Mouse (Mus musculus) gastrocnemius, postnatal 4 days (tissue): ENCODE results near the gene E030025P04Rik. TPM values are rescaled to one million over a fixed set of nuclear protein-coding genes. Genes with fewer than 3 reads are reported as not detected.

Source experiments
- DNase-seq, 2 experiments: peaks; one replicate each; pipeline ENCODE4 v3.0.0; 2021 to 2022; ENCODE audit warnings: low spot score in 2 of 2, mixed read lengths in 2 of 2
- long read RNA-seq, 2 experiments: library from polyadenylated mRNA; stranded (forward); transcript quantifications; one replicate each; pipeline ENCODE4 v2.0.0; 2021
- total RNA-seq, 2 experiments: library from RNA; stranded (reverse); gene quantifications; 2 replicates each; pipeline ENCODE4 v1.2.3; 2021

The E030025P04Rik gene
- total RNA-seq = not detected
- long read RNA-seq, experiment 1 = 0 reads
- long read RNA-seq, experiment 2 = 0 reads

DNA sequence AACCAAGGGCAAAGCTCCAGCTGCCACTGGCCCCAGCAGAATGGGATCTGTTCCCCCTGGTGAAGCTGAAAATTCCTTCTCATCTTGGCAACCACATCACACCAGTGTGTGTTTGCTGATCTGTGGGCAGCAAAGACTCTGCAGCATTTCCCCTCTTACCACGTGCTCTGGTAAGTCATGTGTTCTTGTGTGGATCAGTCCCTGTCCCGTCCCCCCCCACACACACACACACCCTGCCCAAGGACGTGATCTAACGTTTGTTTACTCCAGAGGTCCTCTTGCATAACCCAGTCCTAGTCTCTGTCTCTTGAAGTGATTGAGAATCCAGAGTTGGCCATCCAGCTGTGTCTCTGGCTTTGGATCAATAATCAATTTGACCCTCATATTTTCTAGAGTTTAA lies at the start of gene E030025P04Rik:
Gene E030025P04Rik (minus strand): TSS at position 134 of the 400 bp plus-strand sequence.
- no peak for DNase-seq

DNA sequence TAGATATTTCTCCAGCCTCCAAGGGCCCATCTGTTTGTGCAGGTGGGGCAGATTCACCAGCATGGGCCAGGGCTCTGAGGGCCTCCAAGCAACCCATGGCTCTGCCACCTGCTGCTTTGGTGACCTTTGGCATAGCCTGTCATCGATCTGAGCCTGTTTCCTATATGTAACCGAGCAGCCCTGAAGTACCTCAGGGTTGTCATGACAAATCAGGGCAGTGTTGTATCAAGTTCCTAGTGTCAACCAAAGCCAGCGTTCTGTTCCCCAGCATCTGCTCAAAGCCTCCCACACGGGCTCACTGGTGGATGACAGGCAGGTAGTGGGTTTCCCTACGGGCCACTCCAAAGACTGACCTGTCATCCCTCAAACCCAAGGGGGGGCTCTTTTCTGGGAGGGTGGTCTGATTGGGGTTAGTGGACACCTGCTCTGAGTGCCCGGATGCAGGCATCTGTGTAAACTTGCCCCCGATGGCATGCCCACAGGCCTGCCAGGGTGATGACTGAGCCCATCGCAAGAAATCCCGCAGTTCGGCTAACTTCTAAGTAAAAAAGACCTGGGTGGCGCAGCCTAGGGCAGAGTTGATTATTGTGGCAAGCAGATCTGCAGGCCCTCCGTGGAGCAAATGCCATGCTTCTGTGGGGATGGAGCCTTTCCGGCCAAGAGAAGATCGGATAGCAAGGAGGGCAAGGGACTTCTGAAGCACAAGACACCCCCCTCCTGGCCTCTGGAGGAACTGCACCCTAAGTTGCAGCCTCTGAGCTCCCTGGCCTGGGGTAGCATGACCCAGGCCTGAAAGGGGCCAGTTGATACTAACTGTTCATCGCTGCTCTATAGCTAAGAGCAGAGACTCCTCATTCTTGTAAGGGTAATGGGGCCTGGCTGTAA lies 48.7 kb upstream of the E030025P04Rik start:
- DNase-seq = peak; percentile 59 to 78

DNA sequence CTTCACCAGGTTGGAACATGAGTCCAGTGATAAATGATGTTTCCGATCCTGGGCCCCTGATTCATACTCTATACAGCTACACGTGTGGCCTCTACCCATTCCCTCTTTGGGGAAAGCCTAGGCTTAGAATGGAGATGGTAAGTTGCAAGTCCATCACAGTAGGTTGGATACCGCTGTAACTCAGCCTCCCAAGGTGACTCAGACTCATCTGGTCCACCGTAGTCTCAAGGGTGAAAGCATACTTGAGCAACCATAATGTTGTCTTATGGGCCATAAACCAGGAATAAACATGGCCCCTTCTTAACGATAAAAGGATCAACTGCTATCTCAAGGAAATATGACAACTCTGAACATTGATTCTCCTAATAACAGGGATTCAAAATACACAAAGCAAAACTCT lies 44.1 kb upstream of the E030025P04Rik start:
- no peak for DNase-seq

DNA sequence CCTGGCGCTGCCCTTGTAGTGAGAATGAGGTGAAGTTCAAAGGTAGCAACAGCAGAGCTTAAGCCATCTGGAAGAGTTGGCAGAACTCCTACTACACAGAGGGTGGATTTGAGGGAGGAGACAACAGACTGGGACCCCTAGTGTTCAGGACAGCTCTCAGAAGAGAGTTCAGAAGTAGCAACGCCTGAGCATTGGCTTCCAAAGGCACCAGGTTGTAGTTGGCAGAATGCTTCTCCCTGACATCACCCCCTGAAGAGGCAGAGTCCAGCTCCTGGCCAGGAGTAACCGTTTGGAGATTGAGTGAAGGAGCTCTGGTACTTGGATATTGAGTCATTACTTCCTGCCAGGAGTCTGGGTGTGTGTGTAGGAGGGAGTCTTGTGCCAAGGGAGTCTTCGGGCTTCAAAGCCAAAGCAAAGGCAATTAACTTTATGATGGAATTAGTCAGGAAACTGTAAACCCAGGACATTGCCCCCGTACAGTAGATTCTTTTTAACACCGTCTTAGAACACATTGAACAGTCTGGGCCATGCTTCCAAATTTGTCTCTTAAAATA lies 43.5 kb upstream of the E030025P04Rik start:
- DNase-seq = no peak

DNA sequence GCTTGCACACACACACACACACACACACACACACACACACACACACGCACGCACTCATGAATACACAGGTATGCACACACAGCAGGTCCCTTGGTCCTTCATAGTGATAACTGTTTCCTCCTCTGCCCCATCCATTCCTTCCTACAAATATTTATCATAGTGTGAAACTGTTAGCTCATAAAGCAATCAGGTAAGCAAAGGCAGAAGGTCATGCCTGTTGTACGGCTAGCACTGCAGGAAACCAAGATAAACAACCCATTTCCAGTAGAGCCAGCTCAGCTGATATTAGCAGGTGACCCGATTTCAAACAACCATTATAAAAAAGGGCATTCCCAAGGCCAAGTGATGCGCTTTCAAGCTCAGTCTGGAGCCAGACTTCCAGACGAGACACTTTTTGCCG lies 36.9 kb upstream of the E030025P04Rik start:
- no peak for DNase-seq

DNA sequence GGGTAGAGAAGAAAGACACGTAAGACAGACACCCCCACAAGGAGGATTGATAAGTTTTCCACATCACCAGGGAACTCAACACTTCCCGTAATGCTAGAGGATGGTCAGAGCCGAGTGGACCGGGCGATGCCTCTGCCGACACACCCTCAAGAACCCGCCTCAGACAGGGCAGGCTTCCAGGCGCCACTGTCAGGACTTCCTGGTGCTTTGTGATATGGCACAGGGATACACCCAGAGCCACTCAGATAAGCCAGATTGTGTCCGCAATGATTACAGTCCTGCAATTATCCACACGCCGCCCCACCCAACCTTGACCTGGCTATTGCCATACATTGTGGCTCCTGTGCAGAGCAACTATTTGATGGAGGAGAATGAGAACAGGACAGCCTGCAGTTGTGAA lies 36.1 kb upstream of the E030025P04Rik start:
- no peak for DNase-seq

DNA sequence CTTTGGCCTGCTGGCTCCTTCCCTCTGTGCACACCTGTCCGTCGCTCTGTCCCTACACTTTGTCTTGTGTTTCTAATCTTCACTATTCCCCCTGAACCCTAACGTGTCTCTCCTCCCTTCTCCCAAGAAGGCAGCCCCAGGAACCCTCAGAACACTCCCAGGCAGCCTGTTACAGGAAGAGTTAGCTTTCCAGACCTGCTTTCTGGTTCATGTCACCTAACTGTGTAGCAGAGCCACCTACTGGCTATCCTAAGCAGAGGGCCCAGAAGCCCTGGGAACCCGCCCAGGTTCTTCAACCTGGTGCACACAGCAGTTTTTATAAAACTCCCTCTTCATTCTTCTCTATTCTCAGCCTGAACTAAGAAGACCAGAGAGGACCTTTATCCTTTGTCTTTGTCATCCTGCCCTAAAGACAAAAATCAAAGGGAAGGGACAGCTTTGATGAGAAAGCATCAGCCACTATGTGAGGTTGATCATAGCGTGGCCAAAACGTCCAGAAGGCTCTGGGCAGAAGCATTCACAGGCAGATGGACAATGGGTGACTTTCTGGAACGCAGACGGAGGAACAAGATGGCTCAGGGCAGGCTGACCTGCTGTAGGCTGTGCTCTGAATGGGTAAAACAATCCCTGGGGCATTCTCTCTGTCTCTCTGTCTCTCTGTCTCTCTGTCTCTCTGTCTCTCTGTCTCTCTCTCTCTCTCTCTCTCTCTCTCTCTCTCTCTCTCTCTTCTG lies 34.8 kb upstream of the E030025P04Rik start:
- DNase-seq = peak in 1 of 2 experiments; percentile 25

DNA sequence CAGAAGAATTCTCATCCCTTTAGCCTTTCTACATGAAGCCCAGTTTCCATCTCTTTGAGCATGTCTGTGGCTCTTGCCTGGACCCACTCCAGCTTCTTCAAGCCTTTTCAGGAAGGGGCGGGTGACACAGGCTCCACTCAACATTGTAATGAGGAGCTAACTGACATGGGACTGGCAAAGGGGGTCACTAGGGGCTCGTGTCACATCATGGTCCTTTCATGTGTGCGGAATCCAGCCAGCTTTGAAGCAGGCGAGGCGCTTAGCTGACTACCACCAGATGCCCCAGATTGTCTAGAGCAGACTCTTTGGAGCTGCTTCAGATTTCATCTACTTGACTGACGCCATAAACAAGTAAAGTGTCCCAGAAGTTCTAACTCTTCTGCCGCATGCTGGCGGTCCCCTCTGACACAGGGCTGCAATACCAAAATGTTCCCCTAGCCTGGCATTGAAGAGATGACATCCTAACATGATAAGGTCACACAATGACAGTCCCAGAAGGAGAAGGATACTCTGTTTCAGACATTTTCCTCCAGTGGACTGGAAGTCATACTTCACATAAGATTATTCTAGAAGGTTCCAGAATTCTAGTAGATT lies 31.3 kb upstream of the E030025P04Rik start:
- DNase-seq = no peak

DNA sequence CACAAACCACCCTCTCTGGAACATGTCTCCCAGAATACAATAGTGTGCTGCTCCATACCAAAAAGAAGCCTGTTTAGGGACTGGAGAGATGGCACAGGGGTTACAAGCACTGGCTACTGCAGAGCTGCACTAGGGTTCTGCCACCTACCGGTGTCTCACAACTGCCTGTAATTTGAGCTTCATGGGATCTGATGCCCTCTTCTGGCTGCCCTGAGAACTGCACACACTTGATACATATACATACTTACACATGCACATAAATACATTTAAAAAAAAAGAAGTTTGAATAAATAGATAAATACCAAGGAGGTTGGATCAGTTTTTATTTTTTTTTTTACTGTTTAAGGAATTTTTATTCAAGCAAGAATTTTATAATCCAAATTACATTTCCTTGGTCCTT lies 28.1 kb upstream of the E030025P04Rik start:
- no peak for DNase-seq

DNA sequence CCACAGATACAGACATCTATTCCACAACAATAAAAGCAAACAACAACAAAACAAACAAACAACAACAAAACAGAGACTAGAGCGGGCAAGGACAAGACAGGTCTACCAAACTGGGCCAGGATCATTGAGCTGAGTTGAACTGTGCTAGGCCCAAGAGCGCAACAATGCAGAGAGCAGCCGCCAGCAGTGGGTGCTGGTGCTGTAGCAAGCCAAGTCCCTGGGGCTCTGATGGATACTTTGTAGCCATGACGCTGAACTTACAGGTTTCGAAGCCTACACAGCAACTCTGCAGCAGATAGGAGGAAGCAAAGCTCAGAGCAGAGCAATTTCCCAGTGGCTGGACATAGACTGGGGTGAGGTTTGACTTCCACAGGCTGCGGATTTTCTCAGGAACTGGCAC lies 26.6 kb upstream of the E030025P04Rik start:
- no peak for DNase-seq

DNA sequence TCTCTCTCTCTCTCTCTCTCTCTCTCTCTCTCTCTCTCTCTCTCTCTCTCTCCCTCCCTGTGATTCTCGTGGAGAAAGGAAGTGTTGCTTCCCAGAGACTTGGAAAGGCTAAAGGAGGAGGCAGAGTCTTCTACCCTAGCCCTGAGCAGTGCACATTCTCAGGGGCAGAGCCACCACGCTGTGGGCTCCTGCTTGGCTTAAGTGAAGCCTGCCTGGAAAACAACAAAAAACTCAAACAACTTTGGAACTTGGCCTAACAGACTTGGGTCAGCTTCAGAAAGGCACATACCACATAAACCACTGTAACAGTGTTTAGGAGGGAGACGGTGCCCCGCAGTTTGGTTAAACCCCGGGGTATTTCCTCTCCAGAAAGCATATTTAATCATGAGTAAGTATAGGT lies 13.5 kb upstream of the E030025P04Rik start:
- DNase-seq = no peak

DNA sequence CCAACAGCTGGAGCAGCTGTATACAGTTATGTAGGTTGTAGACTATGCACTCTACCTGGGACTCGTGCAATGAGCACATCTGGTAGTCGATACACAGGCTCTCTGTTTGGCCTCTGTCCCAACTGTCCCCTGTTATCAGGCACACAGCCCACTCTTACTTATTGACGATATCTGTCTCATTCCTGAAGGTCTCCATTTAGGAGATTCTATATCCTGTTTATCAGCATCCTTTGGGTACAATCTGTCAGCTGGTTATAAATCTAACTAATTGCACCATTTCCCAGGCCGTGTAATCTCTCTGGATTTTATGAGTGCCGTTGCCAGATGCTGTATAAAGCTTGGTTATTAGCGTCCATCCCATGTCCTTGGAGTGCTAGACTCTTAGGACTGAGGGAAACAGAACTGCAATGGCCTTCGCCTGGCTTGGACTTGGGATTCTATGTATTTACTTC lies 747 bp upstream of the E030025P04Rik start:
- no peak for DNase-seq

DNA sequence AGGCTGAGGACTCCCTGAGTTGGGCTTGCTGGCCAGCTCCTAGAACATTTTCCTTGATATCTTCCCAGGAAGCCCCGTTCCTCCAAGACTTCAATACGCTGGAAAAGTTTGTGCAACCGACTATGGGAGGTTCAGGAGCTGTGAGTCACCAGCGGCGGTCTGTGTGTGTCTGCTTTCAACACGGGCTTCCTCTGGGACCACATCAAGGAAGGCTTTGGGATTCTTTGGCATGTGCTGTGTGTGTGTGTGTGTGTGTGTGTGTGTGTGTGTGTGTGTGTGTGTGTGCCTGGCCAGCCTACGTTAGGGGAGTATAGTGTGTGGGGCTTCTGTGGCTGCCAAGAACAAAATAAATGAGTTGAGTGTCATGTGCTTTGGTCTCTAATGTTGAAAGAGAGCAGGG lies 17.7 kb downstream of the E030025P04Rik start:
- DNase-seq = peak in 1 of 2 experiments; percentile 35

DNA sequence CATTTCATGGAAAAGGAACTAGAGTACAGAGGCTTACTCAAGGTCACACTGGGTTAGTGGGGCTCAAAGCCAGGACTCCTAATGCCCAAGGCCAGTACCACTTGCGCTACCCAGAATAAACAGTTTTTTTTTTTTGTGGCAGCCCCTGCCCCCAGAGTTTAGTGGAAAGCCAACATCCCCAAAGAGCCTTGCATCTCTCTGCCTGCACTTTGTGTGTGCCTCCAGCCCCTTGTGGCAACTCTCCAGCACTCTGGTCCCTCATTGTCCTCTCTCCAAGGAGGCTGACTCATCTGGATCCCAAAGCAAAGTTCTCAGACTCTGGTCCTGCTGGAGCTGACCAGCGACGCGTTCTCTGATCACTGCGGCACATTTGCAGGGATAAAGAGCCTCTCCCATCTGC lies 18.7 kb downstream of the E030025P04Rik start:
- DNase-seq = no peak

DNA sequence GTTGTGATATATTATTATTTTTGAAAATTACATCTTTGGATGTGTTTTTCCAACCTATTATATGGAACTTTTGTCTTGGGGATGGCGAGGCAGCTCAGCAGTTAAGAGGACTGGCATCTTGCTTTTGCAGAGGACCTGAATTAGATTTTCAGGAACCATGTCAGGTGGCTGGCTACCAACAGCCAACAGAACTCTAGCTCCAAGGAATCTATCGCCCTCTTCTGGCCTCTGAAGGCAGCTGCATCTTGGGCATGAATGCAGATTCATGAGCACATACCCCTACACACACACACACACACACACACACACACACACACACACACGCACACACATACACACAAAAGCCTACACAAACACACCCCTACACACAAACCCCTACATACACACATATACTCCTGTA lies 19.9 kb downstream of the E030025P04Rik start:
- DNase-seq = no peak

DNA sequence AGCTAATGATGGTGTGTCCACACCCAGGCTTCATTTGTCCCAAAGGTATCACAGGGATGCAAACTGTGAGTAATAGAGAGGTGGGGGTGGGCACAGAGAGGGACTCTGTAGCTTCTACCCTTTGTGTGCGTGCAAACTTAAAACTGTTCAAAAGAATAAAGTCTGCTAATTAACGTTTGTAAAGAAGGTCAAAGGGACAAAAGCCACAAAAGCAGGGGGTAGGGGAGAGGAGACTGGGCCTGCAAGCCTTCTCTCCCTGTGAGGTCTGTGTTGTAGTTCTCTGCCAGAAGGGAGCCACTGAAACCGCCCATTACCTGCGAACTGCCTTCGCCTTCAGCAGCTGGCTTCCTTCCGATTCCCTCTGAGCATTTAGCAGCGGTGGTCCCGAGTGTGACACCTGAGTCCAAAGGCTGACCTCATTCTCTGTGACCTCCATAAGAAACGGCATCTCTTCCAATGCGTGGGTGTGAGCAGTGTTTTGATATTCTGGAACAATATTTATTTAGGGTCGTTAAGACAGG lies 34.3 kb downstream of the E030025P04Rik start:
- no peak for DNase-seq

DNA sequence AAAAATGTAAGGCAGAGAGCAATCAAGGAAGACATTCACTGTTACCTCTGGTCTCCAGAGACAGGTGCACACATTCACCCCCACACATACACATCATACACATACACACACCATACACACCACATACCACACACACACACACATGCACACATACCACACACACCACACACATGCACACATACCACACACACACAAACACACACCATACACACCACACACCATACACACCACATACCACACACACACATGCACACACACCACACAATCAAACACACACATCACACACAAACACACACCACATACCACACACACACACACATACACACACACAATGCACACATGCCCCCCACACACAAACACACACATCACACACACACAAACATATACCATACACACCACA lies 35.1 kb downstream of the E030025P04Rik start:
- DNase-seq = no peak

DNA sequence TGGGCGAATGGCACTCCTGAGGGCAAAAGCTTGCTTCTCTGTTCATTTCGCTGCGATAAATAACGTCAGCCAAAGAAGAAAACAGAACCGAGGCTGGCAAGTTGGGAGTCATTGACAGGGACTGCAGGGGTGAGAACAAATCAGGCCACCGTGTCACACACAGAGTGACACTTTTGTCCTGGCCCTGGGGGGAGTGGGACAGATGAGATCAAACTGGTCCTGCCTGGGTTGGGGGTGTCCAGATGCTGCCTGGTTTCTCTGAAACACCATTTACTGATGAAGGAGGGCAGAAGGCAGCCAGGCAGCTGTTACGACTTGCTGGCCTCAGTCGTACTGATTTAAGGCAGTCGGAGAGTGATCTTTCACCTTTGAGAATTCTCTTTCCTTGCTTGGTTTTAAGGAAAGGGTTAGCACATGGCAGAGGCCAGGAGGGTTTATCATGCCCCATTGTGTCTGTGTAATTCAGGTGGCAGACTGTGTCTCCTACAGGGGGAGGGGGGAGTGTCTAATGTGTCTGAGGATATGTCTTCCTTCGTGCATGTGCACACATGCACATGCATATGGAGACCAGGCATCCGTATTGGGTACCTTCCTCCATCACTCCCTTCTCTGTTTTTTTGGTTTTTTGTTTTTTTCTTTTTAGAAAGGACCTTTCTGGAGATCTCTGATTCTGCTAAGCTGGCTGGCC lies 36.5 kb downstream of the E030025P04Rik start:
- DNase-seq = no peak

DNA sequence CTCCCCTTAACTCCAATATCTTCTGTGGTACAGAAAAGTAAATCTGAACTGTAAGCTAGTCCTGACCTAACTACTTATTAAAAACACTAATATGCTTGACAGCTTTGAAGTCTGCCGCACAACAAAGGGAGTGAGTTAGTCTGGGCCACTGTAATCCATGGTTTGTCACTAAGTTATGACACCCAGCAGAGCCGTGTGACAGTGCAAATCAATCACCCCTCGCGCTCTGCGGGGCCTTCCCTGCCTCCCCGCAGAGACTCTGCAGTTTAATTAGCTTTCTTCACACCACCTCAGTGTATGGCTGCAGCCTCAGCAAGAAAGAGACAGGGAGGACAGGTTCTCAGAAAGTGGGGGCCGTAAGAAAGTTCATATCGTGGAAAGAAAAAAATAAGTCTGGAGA lies 37.4 kb downstream of the E030025P04Rik start:
- DNase-seq = no peak

DNA sequence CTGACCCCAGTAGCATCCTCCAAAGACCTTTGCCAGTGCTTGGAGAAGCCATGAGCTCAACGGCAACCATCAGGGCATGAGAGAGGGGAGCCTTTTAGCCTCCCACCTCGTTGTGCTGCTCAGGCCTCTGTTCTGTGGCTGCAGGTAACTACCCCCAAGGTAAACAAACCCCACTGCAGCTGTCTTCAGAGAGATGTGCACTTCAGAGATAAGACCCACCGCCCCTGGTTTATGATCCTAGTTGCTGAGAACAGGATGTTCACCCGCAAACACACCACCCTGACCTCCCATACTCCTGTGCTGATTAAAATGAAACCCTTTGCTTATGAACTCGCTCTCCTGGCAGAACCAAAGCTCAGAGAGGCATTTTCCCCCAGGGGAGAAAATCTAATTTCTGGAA lies 38.0 kb downstream of the E030025P04Rik start:
- DNase-seq = no peak

DNA sequence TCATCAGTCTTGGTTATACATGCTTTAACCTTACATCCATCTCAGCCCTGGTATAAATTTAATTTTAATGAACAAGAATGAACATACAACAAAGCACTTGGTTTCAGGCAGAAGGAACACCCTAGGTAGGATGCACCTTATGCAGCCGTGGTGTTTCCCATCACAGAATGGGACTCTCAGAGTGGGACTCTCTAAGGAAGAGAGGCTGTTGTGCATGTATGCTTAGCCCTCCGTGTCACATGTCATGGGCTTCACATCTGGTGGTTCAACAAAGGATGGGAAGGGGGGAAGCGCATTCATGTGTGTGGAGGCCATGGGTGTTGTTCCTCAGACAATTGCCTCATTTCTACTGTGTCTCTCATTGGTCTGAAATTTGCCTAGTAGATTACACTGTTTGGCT lies 40.8 kb downstream of the E030025P04Rik start:
- no peak for DNase-seq
